Mouse (Mus musculus): ENCODE results near the gene Map3k9. TPM values are rescaled to one million over a fixed set of nuclear protein-coding genes. Genes with fewer than 3 reads are reported as not detected.

Gene Map3k9
- polyA plus RNA-seq, 1 experiment from 2014 or later: 0.52 TPM

DNA sequence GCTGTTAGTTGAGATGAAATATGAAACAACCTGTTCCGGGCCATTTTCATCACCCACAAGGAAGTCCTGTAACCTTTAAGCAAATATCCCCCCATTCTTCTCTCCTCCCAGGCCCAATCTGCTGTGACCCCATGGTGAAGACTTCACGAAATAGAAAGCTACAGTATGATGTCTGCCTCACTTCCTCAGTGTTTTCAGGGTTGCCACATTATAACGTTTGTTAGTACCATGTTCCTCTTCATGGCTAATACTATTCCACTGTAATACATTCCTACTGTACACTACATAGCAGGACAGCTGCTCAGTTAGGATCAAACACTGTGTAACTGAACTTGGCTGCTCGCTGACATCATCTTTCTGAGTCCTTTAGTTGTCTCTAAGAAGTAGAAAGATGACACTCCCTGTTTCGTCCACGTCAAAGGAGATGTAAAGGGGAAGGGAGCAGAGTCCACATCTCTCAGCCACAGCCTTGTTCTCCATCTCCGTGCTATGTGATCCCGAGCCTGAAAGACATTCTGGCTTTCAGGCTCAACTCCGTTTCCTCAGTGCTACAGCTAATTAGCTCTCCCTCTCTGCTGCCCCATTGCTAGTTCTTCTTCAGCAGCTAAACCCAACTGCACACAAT lies 34.5 kb downstream of the Map3k9 start:
- H3K9ac ChIP-seq: no peak overlapping the region
- H3K4me1 ChIP-seq: no peaks in the 10 kb centered on the region
- ATAC-seq (ENCODE audit: low FRiP score, low read depth): no peak
- H3K27me3 ChIP-seq: no peaks in the 10 kb centered on the region
- H3K4me2 ChIP-seq (replicated peaks): no peak overlapping the region
- H3K27ac ChIP-seq: no peak overlapping the region
- 78% methylated on average over 9 of the region's 9 CpGs for WGBS
- no peaks in the 10 kb centered on the region for H3K36me3 ChIP-seq
- H3K4me3 ChIP-seq: no peak overlapping the region
- no peaks in the 10 kb centered on the region for H3K9me3 ChIP-seq

DNA sequence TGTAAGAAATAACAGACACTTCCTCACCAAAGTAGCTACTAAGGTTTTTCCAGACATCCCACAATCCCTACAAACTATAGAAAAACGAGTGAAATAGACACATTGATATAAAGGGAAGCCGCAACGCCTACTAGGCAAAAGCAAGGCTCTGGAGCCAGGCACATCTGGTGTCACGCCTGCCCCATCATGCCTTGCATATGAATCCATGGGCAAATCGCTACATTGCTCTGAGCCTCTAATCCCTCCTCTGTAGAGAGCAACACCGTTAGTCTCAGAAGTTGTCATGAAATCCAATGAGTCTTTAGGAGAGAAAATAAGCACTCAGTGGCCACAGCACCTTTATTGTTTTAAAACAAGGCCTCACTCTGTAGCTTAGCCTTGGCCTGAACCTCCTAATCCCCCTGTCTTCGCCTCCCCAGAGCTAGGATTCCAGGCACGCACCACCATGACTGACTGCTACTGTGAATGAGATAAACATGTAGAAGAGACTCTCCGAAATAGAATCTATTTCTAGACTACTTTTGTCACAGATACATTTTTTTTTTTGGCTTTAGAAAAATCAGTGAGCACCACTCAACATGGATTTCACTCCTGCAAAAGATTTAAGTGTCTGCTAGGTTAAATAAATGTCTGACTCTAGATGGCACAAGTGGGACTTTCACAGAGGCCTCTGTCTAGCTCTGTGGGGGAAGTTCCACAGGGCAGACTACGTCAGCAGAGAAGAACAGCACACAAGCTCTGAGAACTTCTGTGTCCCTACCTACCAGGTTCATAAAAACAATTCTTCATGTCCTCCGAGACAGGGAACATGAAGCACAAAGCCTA lies 45.5 kb downstream of the Map3k9 start:
- H3K36me3 ChIP-seq: no peaks in the 10 kb centered on the region; the same call in 1 of the 2 replicates
- 80% methylated on average over 11 of the region's 11 CpGs for WGBS
- no peak overlapping the region for H3K9ac ChIP-seq
- no peak overlapping the region for H3K4me3 ChIP-seq
- ATAC-seq (ENCODE audit: low FRiP score, low read depth): no peak
- no peak overlapping the region for H3K4me2 ChIP-seq (replicated peaks)
- no peaks in the 10 kb centered on the region for H3K9me3 ChIP-seq
- no peaks in the 10 kb centered on the region for H3K27me3 ChIP-seq
- H3K4me1 ChIP-seq: 0 out of 2 replicates have a peak, but pooled peaks cover 10% of the 10 kb centered on the region
- H3K27ac ChIP-seq: no peak overlapping the region

- Histone ChIP-seq H3K9ac (no peak overlapping the region), H3K36me3 (no peaks in the 10 kb centered on the region), H3K4me2 (replicated peaks) (no peak overlapping the region), H3K27ac (no peak overlapping the region), H3K4me3 (no peak overlapping the region), H3K9me3 (no peaks in the 10 kb centered on the region), H3K27me3 (no peaks in the 10 kb centered on the region), H3K4me1 (no peaks in the 10 kb centered on the region)
- no peak for ATAC-seq (ENCODE audit: low FRiP score, low read depth)
- 73% methylated on average over 8 of the region's 8 CpGs for WGBS
These were observed 54.6 kb downstream of the Map3k9 start for GRCm38 (mm10) chr12:81726246-81726822.

GRCm38 (mm10) chr12:81724776-81725175 lies 56.2 kb downstream of the Map3k9 start:
- no peak overlapping the region for H3K9ac ChIP-seq
- H3K9me3 ChIP-seq: no peaks in the 10 kb centered on the region
- H3K27me3 ChIP-seq: no peaks in the 10 kb centered on the region
- no peak for ATAC-seq (ENCODE audit: low FRiP score, low read depth)
- H3K27ac ChIP-seq: no peak overlapping the region
- no peaks in the 10 kb centered on the region for H3K36me3 ChIP-seq
- 91% methylated on average over 6 of the region's 6 CpGs for WGBS
- no peak overlapping the region for H3K4me3 ChIP-seq
- H3K4me1 ChIP-seq: no peaks in the 10 kb centered on the region
- no peak overlapping the region for H3K4me2 ChIP-seq (replicated peaks)

DNA sequence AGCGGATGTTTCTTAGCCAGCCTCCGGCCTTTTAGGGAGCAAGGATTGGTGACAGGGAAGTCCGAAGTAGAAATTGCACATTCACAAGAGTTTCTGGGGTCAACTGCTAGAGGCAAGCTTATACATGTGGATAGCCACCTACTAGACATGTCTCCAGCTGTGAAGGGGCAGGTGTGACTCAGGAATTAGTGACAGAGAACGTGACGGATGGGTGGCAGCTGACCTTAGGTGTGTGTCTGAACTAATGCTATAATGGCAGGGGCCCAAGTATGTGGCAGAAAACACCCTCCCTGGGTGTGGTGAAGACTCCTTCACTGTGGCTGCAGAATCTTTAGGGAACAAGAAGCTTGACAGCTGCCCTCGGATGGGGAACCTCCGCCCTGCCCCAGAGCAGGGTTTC lies 57.6 kb downstream of the Map3k9 start:
- Histone ChIP-seq H3K27me3 (no peaks in the 10 kb centered on the region), H3K4me1 (no peaks in the 10 kb centered on the region), H3K9me3 (no peaks in the 10 kb centered on the region), H3K4me2 (replicated peaks) (no peak overlapping the region), H3K27ac (no peak overlapping the region), H3K9ac (no peak overlapping the region), H3K4me3 (no peak overlapping the region), H3K36me3 (no peaks in the 10 kb centered on the region)
- WGBS: 86% methylated on average over 7 of the region's 7 CpGs
- ATAC-seq (ENCODE audit: low FRiP score, low read depth): no peak

- ATAC-seq (ENCODE audit: low FRiP score, low read depth): no peak
- Histone ChIP-seq H3K4me1 (no peaks in the 10 kb centered on the region), H3K27me3 (no peaks in the 10 kb centered on the region), H3K9me3 (no peaks in the 10 kb centered on the region), H3K4me2 (replicated peaks) (no peak overlapping the region), H3K27ac (no peak overlapping the region), H3K4me3 (no peak overlapping the region), H3K36me3 (no peaks in the 10 kb centered on the region), H3K9ac (no peak overlapping the region)
- 92% methylated on average over 8 of the region's 8 CpGs for WGBS
These were observed 61.3 kb downstream of the Map3k9 start for GRCm38 (mm10) chr12:81719715-81720114.

DNA sequence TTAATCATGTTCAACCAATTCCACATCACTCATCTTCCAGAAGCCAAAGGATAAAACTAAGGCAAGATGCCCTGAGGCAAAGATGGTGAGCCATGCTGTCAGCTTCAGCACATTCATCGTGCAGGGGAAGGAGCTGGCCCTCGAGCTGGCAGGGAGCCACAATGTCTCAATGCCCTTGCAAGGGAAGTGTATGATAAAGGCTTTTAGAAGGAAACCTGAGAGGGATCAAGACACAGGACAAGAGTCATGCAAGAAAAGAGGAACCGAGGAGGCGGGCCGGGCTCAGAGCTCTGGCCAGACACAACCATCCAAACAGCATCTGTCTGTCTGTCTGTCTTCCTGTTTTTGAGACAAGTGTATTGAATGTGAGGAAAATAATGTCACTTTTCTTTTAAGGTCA lies 61.8 kb downstream of the Map3k9 start:
- WGBS: 71% methylated on average over 5 of the region's 5 CpGs
- Histone ChIP-seq H3K9me3 (no peaks in the 10 kb centered on the region), H3K27me3 (no peaks in the 10 kb centered on the region), H3K4me2 (replicated peaks) (no peak overlapping the region), H3K36me3 (no peaks in the 10 kb centered on the region), H3K9ac (no peak overlapping the region), H3K4me1 (no peaks in the 10 kb centered on the region), H3K27ac (no peak overlapping the region), H3K4me3 (no peak overlapping the region)
- no peak for ATAC-seq (ENCODE audit: low FRiP score, low read depth)

- no peaks in the 10 kb centered on the region for H3K36me3 ChIP-seq
- H3K27me3 ChIP-seq: no peaks in the 10 kb centered on the region
- H3K4me2 ChIP-seq (replicated peaks): no peak overlapping the region
- H3K4me3 ChIP-seq: no peak overlapping the region
- H3K27ac ChIP-seq: no peak overlapping the region
- WGBS: 82% methylated on average over 4 of the region's 4 CpGs
- no peak for ATAC-seq (ENCODE audit: low FRiP score, low read depth)
- H3K9me3 ChIP-seq: peaks cover 8% of the 10 kb centered on the region; the same call in 1 of the 2 replicates
- H3K9ac ChIP-seq: no peak overlapping the region
- no peaks in the 10 kb centered on the region for H3K4me1 ChIP-seq
These were observed 68.4 kb downstream of the Map3k9 start for GRCm38 (mm10) chr12:81712618-81713017.

DNA sequence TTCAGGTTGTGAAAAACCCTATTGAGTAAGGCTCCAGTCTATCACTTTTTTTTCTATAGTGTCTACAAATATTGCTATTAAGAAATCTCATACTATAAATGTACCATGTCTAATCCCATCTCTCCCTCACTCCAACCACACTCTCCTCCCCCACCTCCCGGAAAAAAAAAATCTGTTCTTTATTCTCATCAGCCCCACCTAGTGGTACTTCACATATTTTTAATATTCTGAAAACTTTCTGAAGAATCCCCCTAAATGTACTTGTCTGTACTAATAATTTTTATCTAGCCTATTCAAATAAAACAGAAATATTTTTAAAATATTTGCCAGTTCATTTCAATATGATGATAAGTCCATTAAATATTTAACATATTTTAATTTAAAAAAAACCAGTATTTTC lies 78.1 kb downstream of the Map3k9 start:
- Histone ChIP-seq H3K4me3 (no peak overlapping the region), H3K9ac (no peak overlapping the region), H3K9me3 (peaks cover 7% of the 10 kb centered on the region; the same call in 1 of the 2 replicates), H3K4me2 (replicated peaks) (no peak overlapping the region), H3K27me3 (no peaks in the 10 kb centered on the region), H3K36me3 (no peaks in the 10 kb centered on the region), H3K27ac (no peak overlapping the region), H3K4me1 (no peaks in the 10 kb centered on the region)
- no peak for ATAC-seq (ENCODE audit: low FRiP score, low read depth)
- WGBS: 13% methylated on average over 1 of the region's 1 CpGs

DNA sequence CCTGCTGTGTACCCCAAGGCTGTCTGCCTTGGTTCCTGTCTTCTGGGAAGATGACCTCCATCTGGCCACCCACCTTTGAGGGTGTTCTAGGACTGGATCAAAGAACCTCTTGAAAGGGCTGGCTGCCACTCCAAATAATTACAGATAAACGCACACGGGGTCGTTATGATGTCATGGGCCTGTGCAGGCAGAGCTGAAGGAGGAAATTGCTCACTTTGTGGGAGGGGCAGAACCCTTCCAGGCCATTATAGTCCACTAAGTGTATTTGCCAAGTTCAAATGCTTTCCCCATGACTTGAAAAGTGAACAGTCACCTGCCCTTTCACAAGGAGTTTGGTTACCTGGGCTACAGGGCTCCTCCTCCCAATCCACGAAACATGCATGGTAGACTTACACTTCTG lies 83.0 kb downstream of the Map3k9 start:
- Histone ChIP-seq H3K9ac (no peak overlapping the region), H3K36me3 (no peaks in the 10 kb centered on the region), H3K4me2 (replicated peaks) (no peak overlapping the region), H3K4me1 (no peaks in the 10 kb centered on the region), H3K27me3 (no peaks in the 10 kb centered on the region), H3K27ac (no peak overlapping the region), H3K4me3 (no peak overlapping the region), H3K9me3 (no peaks in the 10 kb centered on the region)
- WGBS: 35% methylated on average over 4 of the region's 4 CpGs
- no peak for ATAC-seq (ENCODE audit: low FRiP score, low read depth)

DNA sequence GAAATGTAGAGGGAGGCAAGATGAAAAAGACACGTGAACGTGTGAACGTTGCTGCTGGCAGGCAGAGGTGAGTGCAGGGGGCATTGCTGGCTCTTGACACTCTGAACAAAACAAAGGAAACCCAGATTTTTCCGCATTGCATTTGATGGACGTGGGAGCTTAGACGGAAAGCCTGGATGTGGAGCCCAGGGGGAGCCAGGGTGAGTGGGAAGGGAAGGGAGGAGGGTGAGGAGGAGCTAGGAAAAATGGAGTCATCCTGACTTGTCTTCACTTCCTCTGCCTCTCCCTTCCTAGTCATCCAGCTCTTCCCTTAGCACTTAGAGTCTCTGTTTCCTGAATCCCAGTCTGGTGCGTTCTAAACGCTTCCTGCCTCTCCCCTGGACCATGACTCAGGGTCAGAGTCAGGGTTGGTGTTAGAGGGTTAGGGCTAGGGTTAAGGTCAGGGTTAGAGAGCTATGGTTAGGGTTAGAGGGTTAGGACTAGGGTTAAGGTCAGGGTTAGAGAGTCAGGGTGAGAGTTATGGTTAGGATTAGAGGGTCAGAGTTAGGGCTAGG lies 89.7 kb downstream of the Map3k9 start:
- no peaks in the 10 kb centered on the region for H3K27me3 ChIP-seq
- H3K36me3 ChIP-seq: no peaks in the 10 kb centered on the region
- H3K4me3 ChIP-seq: no peak overlapping the region
- H3K4me2 ChIP-seq (replicated peaks): no peak overlapping the region
- H3K4me1 ChIP-seq: no peaks in the 10 kb centered on the region
- H3K27ac ChIP-seq: no peak overlapping the region
- ATAC-seq (ENCODE audit: low FRiP score, low read depth): no peak
- H3K9ac ChIP-seq: no peak overlapping the region
- WGBS: 45% methylated on average over 8 of the region's 8 CpGs
- no peaks in the 10 kb centered on the region for H3K9me3 ChIP-seq

DNA sequence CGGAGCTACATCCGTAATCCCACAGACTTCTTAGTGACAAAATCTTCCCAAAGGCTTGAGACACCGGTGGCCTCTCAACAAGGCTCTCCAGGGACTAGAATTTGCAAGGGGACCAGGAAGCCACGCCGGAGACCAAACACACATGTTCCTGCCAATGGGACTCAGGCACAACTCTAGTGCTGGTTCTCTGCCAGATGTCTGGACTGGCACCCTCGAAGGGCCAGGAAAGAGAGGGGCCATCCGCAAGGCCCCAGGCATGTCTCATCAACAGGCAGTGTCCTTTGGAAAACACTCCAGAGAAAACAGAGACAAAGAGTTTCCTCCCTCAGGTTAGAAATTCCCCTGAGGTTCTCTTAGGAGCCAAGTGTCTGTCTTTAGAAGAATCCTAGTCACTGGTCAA lies 90.2 kb downstream of the Map3k9 start:
- no peak for ATAC-seq (ENCODE audit: low FRiP score, low read depth)
- H3K4me3 ChIP-seq: no peak overlapping the region
- no peaks in the 10 kb centered on the region for H3K27me3 ChIP-seq
- 77% methylated on average over 7 of the region's 7 CpGs for WGBS
- H3K9ac ChIP-seq: no peak overlapping the region
- no peaks in the 10 kb centered on the region for H3K9me3 ChIP-seq
- H3K27ac ChIP-seq: no peak overlapping the region
- H3K36me3 ChIP-seq: no peaks in the 10 kb centered on the region
- H3K4me2 ChIP-seq (replicated peaks): no peak overlapping the region
- H3K4me1 ChIP-seq: no peaks in the 10 kb centered on the region
